Mouse (Mus musculus): ENCODE results near the gene Plppr2.

- TF ChIP-seq POLR2A (IDR thresholded peaks at IDR 0.05; ENCODE audit: control insufficient read depth in 1 of 2, insufficient read depth in 1 of 2, low read depth in 1 of 2, low read length in 2 of 2, poor library complexity in 1 of 2) = no peak
- no peak for TF ChIP-seq KAT2A (conservative IDR thresholded peaks at IDR 0.05; ENCODE audit: low read depth, low read length)
- no peak for TF ChIP-seq ELF1 (IDR thresholded peaks at IDR 0.05; ENCODE audit: low read depth, low read length)
- TF ChIP-seq CTCF (IDR thresholded peaks at IDR 0.05 in 2 of 3, conservative IDR thresholded peaks at IDR 0.05 in 1 of 3; ENCODE audit: control insufficient read depth in 1 of 3, insufficient read depth in 1 of 3, low read depth in 2 of 3, low read length in 3 of 3, poor library complexity in 1 of 3, severe bottlenecking in 1 of 3) = no peak
- no peak for TF ChIP-seq ZMIZ1 (IDR thresholded peaks at IDR 0.05; ENCODE audit: low read depth, low read length)
- no peak for TF ChIP-seq POLR2AphosphoS2 (IDR thresholded peaks at IDR 0.05; ENCODE audit: low read length)
Observed at GRCm38 (mm10) chr9:21938234-21938855, 1.5 kb downstream of the Plppr2 start.
